Mouse (Mus musculus): ENCODE measurements around the gene Chrnb2. TPM values are rescaled to one million over a fixed set of nuclear protein-coding genes. Genes with fewer than 3 reads are reported as not detected.

Chrnb2 gene
- total and polyA plus RNA-seq, 3 experiments = 1.6 to 4.0 TPM; not detected in 1

GRCm38 (mm10) chr3:89795746-89796145 is 31.3 kb upstream of the Chrnb2 start (continued):
- no peak for TF ChIP-seq TCF12 (IDR thresholded peaks at IDR 0.05; ENCODE audit: low read depth, low read length)

GRCm38 (mm10) chr3:89794616-89795015 is 30.2 kb upstream of the Chrnb2 start:
- H3K36me3 ChIP-seq (ENCODE audit: control insufficient read depth in 1 of 2, insufficient read depth in 2 of 2, low read length in 2 of 2) = peaks cover 0 to 4% of the 10 kb centered on the region in 2 experiments; a peak in 1 of 4 replicates
- DNase-seq (ENCODE audit: low read depth, low spot score) = no peak
- H3K4me3 ChIP-seq (ENCODE audit: control insufficient read depth in 1 of 2, insufficient read depth in 1 of 2, low read depth in 2 of 2, low read length in 2 of 2) = no peak overlapping the region
- peaks cover 0 to 14% of the 10 kb centered on the region in 2 experiments; a peak in 2 of 4 replicates for H3K4me1 ChIP-seq (ENCODE audit: control insufficient read depth in 1 of 2, insufficient read depth in 2 of 2, low read length in 2 of 2)
- H3K79me2 ChIP-seq (ENCODE audit: control insufficient read depth, insufficient read depth, low read length, poor library complexity) = no peaks in the 10 kb centered on the region
- H3K27ac ChIP-seq (ENCODE audit: control insufficient read depth, low read depth, low read length) = no peak overlapping the region
- H3K9me3 ChIP-seq (replicated peaks; ENCODE audit: insufficient read depth, low read length) = no peaks in the 10 kb centered on the region
- no peak for TF ChIP-seq TCF12 (IDR thresholded peaks at IDR 0.05; ENCODE audit: low read depth, low read length)
- TF ChIP-seq MXI1 (IDR thresholded peaks at IDR 0.05; ENCODE audit: low read depth, low read length) = no peak
- TF ChIP-seq NELFE (IDR thresholded peaks at IDR 0.05; ENCODE audit: low read depth, low read length) = no peak
- TF ChIP-seq MYC (IDR thresholded peaks at IDR 0.05; ENCODE audit: low read depth, low read length) = no peak
- no peak for TF ChIP-seq USF1 (IDR thresholded peaks at IDR 0.05; ENCODE audit: low read depth, low read length)
- no peak for TF ChIP-seq MAX (IDR thresholded peaks at IDR 0.05; ENCODE audit: low read length)
- peak; percentile 40 for TF ChIP-seq SMC3 (IDR thresholded peaks at IDR 0.05; ENCODE audit: low read depth, low read length)
- peak; percentile 31 for TF ChIP-seq RAD21 (IDR thresholded peaks at IDR 0.05; ENCODE audit: low read depth, low read length)
- no peak for TF ChIP-seq EP300 (IDR thresholded peaks at IDR 0.05; ENCODE audit: low read depth in 1 of 2, low read length in 2 of 2)
- TF ChIP-seq MAZ (IDR thresholded peaks at IDR 0.05; ENCODE audit: low read depth, low read length) = no peak
- TF ChIP-seq TBP (IDR thresholded peaks at IDR 0.05; ENCODE audit: low read depth, low read length) = no peak
- no peak for TF ChIP-seq ETS1 (IDR thresholded peaks at IDR 0.05; ENCODE audit: low read depth, low read length)
- TF ChIP-seq ELF1 (IDR thresholded peaks at IDR 0.05; ENCODE audit: low read depth, low read length) = no peak
- TF ChIP-seq CTCF (IDR thresholded peaks at IDR 0.05 in 2 of 3, conservative IDR thresholded peaks at IDR 0.05 in 1 of 3; ENCODE audit: control insufficient read depth in 1 of 3, insufficient read depth in 1 of 3, low read depth in 2 of 3, low read length in 3 of 3, poor library complexity in 1 of 3, severe bottlenecking in 1 of 3) = peak in 2 of 3 experiments; percentile 38 to 45; a peak in 4 of 6 replicates
- TF ChIP-seq ZMIZ1 (IDR thresholded peaks at IDR 0.05; ENCODE audit: low read depth, low read length) = no peak
- TF ChIP-seq JUND (IDR thresholded peaks at IDR 0.05; ENCODE audit: low read depth, low read length) = no peak
- H3K27me3 ChIP-seq (ENCODE audit: control insufficient read depth in 1 of 2, insufficient read depth in 2 of 2, low read length in 2 of 2) = no peaks in the 10 kb centered on the region; a peak in 1 of 4 replicates
- no peak overlapping the region for H3K9ac ChIP-seq (ENCODE audit: control insufficient read depth, low read depth, low read length, poor library complexity, severe bottlenecking)

- DNase-seq (ENCODE audit: low read depth, low spot score) = no peak
- H3K79me2 ChIP-seq (ENCODE audit: control insufficient read depth, insufficient read depth, low read length, poor library complexity) = no peaks in the 10 kb centered on the region
- H3K4me3 ChIP-seq (ENCODE audit: control insufficient read depth in 1 of 2, insufficient read depth in 1 of 2, low read depth in 2 of 2, low read length in 2 of 2) = no peak overlapping the region
- peaks cover 0 to 5% of the 10 kb centered on the region in 2 experiments; a peak in 1 of 4 replicates for H3K4me1 ChIP-seq (ENCODE audit: control insufficient read depth in 1 of 2, insufficient read depth in 2 of 2, low read length in 2 of 2)
- H3K9me3 ChIP-seq (replicated peaks; ENCODE audit: insufficient read depth, low read length) = no peaks in the 10 kb centered on the region
- H3K9ac ChIP-seq (ENCODE audit: control insufficient read depth, low read depth, low read length, poor library complexity, severe bottlenecking) = no peak overlapping the region
- H3K36me3 ChIP-seq (ENCODE audit: control insufficient read depth in 1 of 2, insufficient read depth in 2 of 2, low read length in 2 of 2) = no peaks in the 10 kb centered on the region
- peaks cover 0 to 1% of the 10 kb centered on the region in 2 experiments for H3K27me3 ChIP-seq (ENCODE audit: control insufficient read depth in 1 of 2, insufficient read depth in 2 of 2, low read length in 2 of 2)
- TF ChIP-seq CTCF (IDR thresholded peaks at IDR 0.05 in 2 of 3, conservative IDR thresholded peaks at IDR 0.05 in 1 of 3; ENCODE audit: control insufficient read depth in 1 of 3, insufficient read depth in 1 of 3, low read depth in 2 of 3, low read length in 3 of 3, poor library complexity in 1 of 3, severe bottlenecking in 1 of 3) (0 out of 6 replicates have a peak, but pooled peaks of 1 of the 3 experiments have one; percentile 25), RCOR1 (IDR thresholded peaks at IDR 0.05; ENCODE audit: low read depth, low read length) (no peak), USF1 (IDR thresholded peaks at IDR 0.05; ENCODE audit: low read depth, low read length) (no peak), GABPA (IDR thresholded peaks at IDR 0.05; ENCODE audit: low read depth, low read length) (no peak)
- H3K27ac ChIP-seq (ENCODE audit: control insufficient read depth, low read depth, low read length) = no peak overlapping the region
Observed at GRCm38 (mm10) chr3:89788680-89789352, 24.4 kb upstream of the Chrnb2 start.
